In genomic region chr6:144111561-144111960, GRCm38 (mm10) we compare ENCODE assay signal across 19 mouse cellular contexts.
DNase-seq lines count a peak whose midpoint lies in the region; ATAC-seq and TF ChIP-seq lines count a peak whose summit lies in the region.
"Had no signal": no experiment of that assay in that cellular context is flagged by ENCODE, and none has a peak within 500 bp of the region (broad histone marks: within the 10 kb centered on the region; RNA-seq: fewer than 3 reads in every experiment).

No protein-coding gene starts in this region.

- no peak for TF ChIP-seq CTCF in forebrain, postnatal 0 days (IDR thresholded peaks at IDR 0.05; ENCODE audit: low read depth)

- ATAC-seq in forebrain, embryonic 14.5 days, result no peak
- no peak for ATAC-seq in forebrain, postnatal 0 days
- ATAC-seq: CD4-positive, CD25-positive, alpha-beta regulatory T cell, adult 4 months; hindbrain, postnatal 0 days had no signal

- peaks cover 10% of the 10 kb centered on the region for H3K36me3 ChIP-seq in forebrain, embryonic 14.5 days (ENCODE audit: control insufficient read depth, insufficient read depth, low read length)
- H3K36me3 ChIP-seq in forebrain, embryonic 10.5 days (replicated peaks), result peaks cover 24% of the 10 kb centered on the region
- H3K36me3 ChIP-seq in forebrain, postnatal 0 days (ENCODE audit: insufficient read depth), result 0 out of 2 replicates have a peak, but pooled peaks cover 7% of the 10 kb centered on the region
- H3K36me3 ChIP-seq: embryonic facial prominence, embryonic 13.5 days; G1E; heart, embryonic 12.5 days; hindbrain, embryonic 12.5 days had no signal

- H3K4me2 ChIP-seq in forebrain, embryonic 14.5 days (ENCODE audit: low read length), result no peak overlapping the region
- no peak overlapping the region for H3K4me2 ChIP-seq in forebrain, postnatal 0 days (ENCODE audit: low read depth)
- H3K4me2 ChIP-seq: embryonic facial prominence, embryonic 13.5 days; heart, embryonic 12.5 days; hindbrain, embryonic 12.5 days had no signal

- H3K27ac ChIP-seq in forebrain, embryonic 14.5 days (ENCODE audit: low read depth, low read length), result no peak overlapping the region
- H3K27ac ChIP-seq in forebrain, embryonic 10.5 days, result no peak overlapping the region
- H3K27ac ChIP-seq in forebrain, postnatal 0 days (ENCODE audit: low read depth, low read length), result no peak overlapping the region
- H3K27ac ChIP-seq: embryonic facial prominence, embryonic 13.5 days; hindbrain, embryonic 12.5 days; hindbrain, postnatal 0 days had no signal

- no peak overlapping the region for H3K4me3 ChIP-seq in forebrain, embryonic 14.5 days (ENCODE audit: low read depth, low read length)
- H3K4me3 ChIP-seq in forebrain, embryonic 10.5 days, result no peak overlapping the region
- no peak overlapping the region for H3K4me3 ChIP-seq in forebrain, postnatal 0 days (ENCODE audit: low read depth, low read length)
- H3K4me3 ChIP-seq: embryonic facial prominence, embryonic 13.5 days; heart, embryonic 12.5 days; hindbrain, embryonic 12.5 days had no signal

- DNase-seq in cerebellum, adult 9-11 months, result peak; percentile 4
- DNase-seq in cerebellum, postnatal 36 days, result no peak
- DNase-seq in forebrain, embryonic 14.5 days (ENCODE audit: low spot score), result peak; percentile 34
- DNase-seq in forebrain, embryonic 10.5 days (ENCODE audit: extremely low spot score, low spot score), result no peak
- DNase-seq in left cerebral cortex, postnatal 4 days, result peak; percentile 22
- no peak for DNase-seq in left cerebral cortex, adult 9 months (ENCODE audit: low spot score in 2 of 2)
- peak; percentile 22 for DNase-seq in forebrain, postnatal 0 days
- DNase-seq: adrenal gland, adult 8-10 months; adrenal gland, postnatal 36 days; B cell, adult 2 months; cerebellum, adult 11-12 months; gastrocnemius, postnatal 10 days; kidney, adult 11 months had no signal

- intact Hi-C loops in left cerebral cortex, postnatal 4 days (cut with DNase I), result no loop called here

- no peaks in the 10 kb centered on the region for H3K27me3 ChIP-seq in forebrain, embryonic 14.5 days (replicated peaks; ENCODE audit: control insufficient read depth, insufficient read depth, low read length)
- no peaks in the 10 kb centered on the region for H3K27me3 ChIP-seq in forebrain, embryonic 10.5 days (ENCODE audit: poor library complexity, severe bottlenecking)
- H3K27me3 ChIP-seq in forebrain, postnatal 0 days (ENCODE audit: insufficient read depth, low read length), result no peaks in the 10 kb centered on the region
- H3K27me3 ChIP-seq: embryonic facial prominence, embryonic 13.5 days; heart, embryonic 12.5 days; hindbrain, embryonic 12.5 days had no signal

- WGBS in forebrain, embryonic 14.5 days, result 77% methylated on average over 6 of the region's 6 CpGs
- 84% methylated on average over 6 of the region's 6 CpGs for WGBS in forebrain, embryonic 10.5 days
- WGBS in forebrain, postnatal 0 days, result 56% methylated on average over 6 of the region's 6 CpGs

- no peaks in the 10 kb centered on the region for H3K9me3 ChIP-seq in forebrain, embryonic 14.5 days (replicated peaks; ENCODE audit: control insufficient read depth, low read length)
- H3K9me3 ChIP-seq in forebrain, embryonic 10.5 days, result no peaks in the 10 kb centered on the region
- no peaks in the 10 kb centered on the region for H3K9me3 ChIP-seq in forebrain, postnatal 0 days (ENCODE audit: low read length)
- H3K9me3 ChIP-seq: embryonic facial prominence, embryonic 13.5 days; heart, embryonic 12.5 days; hindbrain, embryonic 12.5 days had no signal

- peaks cover 10% of the 10 kb centered on the region for H3K4me1 ChIP-seq in forebrain, embryonic 14.5 days (ENCODE audit: control insufficient read depth, insufficient read depth, low read length)
- peaks cover 30% of the 10 kb centered on the region for H3K4me1 ChIP-seq in forebrain, embryonic 10.5 days
- peaks cover 11% of the 10 kb centered on the region for H3K4me1 ChIP-seq in forebrain, postnatal 0 days (ENCODE audit: insufficient read depth)
- H3K4me1 ChIP-seq: embryonic facial prominence, embryonic 13.5 days had no signal

- H3K9ac ChIP-seq in forebrain, embryonic 14.5 days (ENCODE audit: low read length), result no peak overlapping the region
- H3K9ac ChIP-seq in forebrain, postnatal 0 days, result no peak overlapping the region
- H3K9ac ChIP-seq: embryonic facial prominence, embryonic 13.5 days; heart, embryonic 12.5 days; hindbrain, embryonic 12.5 days had no signal

Comparison
In these comparisons a context has a peak if more than half of its experiments do, and no peak if none do; other contexts are left out.
1. DNase-seq: peak in cerebellum, adult 9-11 months (single experiment), forebrain, embryonic 14.5 days (single experiment), left cerebral cortex, postnatal 4 days (single experiment) and forebrain, postnatal 0 days (single experiment); none in cerebellum, postnatal 36 days (0 of 2), forebrain, embryonic 10.5 days (single experiment) and left cerebral cortex, adult 9 months (0 of 2).